Mouse (Mus musculus): ENCODE results near the gene Zfp950. TPM values are rescaled to one million over a fixed set of nuclear protein-coding genes. Genes with fewer than 3 reads are reported as not detected.

The Zfp950 gene
- polyA plus RNA-seq, 1 experiment from 2014 or later = 59.7 TPM

DNA sequence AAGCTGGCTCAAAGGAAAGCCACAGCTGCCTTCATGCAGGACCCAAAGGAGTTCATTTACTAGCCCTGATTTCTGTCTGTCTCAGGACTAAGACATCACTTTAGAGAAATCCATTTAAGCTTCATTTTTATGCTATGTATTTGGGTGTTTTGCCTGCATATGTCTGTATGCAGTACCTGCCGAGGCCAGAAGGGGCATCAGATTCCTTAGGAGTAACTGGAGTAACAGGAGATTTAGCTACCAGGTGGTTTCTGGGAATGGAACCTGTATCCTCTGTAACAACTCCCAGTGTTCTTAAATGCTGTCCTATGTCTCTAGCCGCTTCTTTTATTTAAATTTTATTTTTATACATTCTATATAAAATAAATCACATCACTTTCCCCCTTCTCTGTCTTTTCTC is 30.5 kb downstream of the Zfp950 start:
- 50% methylated on average over 2 of the region's 2 CpGs for WGBS
- ATAC-seq (ENCODE audit: insufficient number of reproducible peaks, insufficient read depth, low FRiP score, low read depth) = no peak
- no peaks in the 10 kb centered on the region for H3K4me1 ChIP-seq (ENCODE audit: control insufficient read depth, insufficient read depth, low read length)
- H3K36me3 ChIP-seq (ENCODE audit: control insufficient read depth, insufficient read depth, low read length) = no peaks in the 10 kb centered on the region
- no peaks in the 10 kb centered on the region for H3K27me3 ChIP-seq (ENCODE audit: control insufficient read depth, insufficient read depth, low read length)
- peaks cover 9% of the 10 kb centered on the region; the same call in 1 of the 2 replicates for H3K9me3 ChIP-seq (ENCODE audit: control insufficient read depth, low read depth, low read length)
- no peak overlapping the region for H3K27ac ChIP-seq (ENCODE audit: low read length)
- no peak overlapping the region for H3K4me2 ChIP-seq (replicated peaks; ENCODE audit: low read depth, low read length)
- no peak overlapping the region for H3K4me3 ChIP-seq (ENCODE audit: low read depth, low read length)
- no peak overlapping the region for H3K9ac ChIP-seq (replicated peaks; ENCODE audit: low read depth, low read length)

DNA sequence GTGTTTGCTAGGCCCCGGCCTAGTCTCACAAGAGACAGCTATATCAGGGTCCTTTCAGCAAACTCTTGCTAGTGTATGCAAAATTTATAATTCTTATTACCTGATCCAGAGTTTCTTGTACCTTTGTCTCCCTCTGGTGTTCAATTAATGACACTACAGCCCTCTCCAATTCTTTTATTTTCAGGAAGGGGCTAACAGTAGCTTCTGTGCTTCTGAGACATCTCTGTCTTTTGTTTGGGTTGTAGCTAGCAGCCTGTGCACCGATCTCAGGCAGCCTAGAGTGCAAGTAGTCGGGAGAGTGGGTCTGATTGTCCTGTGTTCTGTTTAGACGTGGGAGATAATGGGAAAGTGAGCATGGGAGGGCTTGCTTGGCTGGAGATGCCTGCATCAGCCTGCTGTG is 42.9 kb downstream of the Zfp950 start:
- no peak overlapping the region for H3K4me2 ChIP-seq (replicated peaks; ENCODE audit: low read depth, low read length)
- WGBS = 21% methylated on average over 4 of the region's 4 CpGs
- H3K27ac ChIP-seq (ENCODE audit: low read length) = no peak overlapping the region
- no peak for ATAC-seq (ENCODE audit: insufficient number of reproducible peaks, insufficient read depth, low FRiP score, low read depth)
- no peaks in the 10 kb centered on the region for H3K9me3 ChIP-seq (ENCODE audit: control insufficient read depth, low read depth, low read length)
- no peak overlapping the region for H3K9ac ChIP-seq (replicated peaks; ENCODE audit: low read depth, low read length)
- H3K27me3 ChIP-seq (ENCODE audit: control insufficient read depth, insufficient read depth, low read length) = no peaks in the 10 kb centered on the region
- no peaks in the 10 kb centered on the region for H3K4me1 ChIP-seq (ENCODE audit: control insufficient read depth, insufficient read depth, low read length)
- H3K4me3 ChIP-seq (ENCODE audit: low read depth, low read length) = no peak overlapping the region
- peaks cover 4% of the 10 kb centered on the region; the same call in 1 of the 2 replicates for H3K36me3 ChIP-seq (ENCODE audit: control insufficient read depth, insufficient read depth, low read length)

DNA sequence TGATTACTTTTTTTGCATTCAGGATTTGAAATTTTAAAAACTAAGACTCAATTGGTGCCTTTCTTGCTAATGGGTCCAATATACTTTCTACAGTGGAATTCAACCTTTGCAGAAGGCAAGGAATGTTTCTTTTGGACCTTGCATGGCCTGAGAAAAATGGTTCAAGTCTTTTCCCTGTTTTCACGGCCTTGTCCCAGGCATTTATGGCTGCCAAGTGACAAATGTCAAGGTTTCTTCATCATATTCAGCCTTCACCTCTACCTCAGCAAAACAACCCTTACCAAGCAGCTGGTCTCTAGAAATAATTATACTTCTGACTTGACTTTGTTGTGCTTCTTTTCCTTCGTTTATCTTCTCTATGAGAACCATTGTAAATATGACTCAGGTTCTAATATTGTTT is 43.9 kb downstream of the Zfp950 start:
- 86% methylated on average over 2 of the region's 2 CpGs for WGBS
- Histone ChIP-seq H3K27ac (ENCODE audit: low read length) (no peak overlapping the region), H3K9me3 (ENCODE audit: control insufficient read depth, low read depth, low read length) (no peaks in the 10 kb centered on the region), H3K9ac (replicated peaks; ENCODE audit: low read depth, low read length) (no peak overlapping the region), H3K4me1 (ENCODE audit: control insufficient read depth, insufficient read depth, low read length) (no peaks in the 10 kb centered on the region), H3K36me3 (ENCODE audit: control insufficient read depth, insufficient read depth, low read length) (peaks cover 4% of the 10 kb centered on the region; the same call in 1 of the 2 replicates), H3K4me2 (replicated peaks; ENCODE audit: low read depth, low read length) (no peak overlapping the region), H3K27me3 (ENCODE audit: control insufficient read depth, insufficient read depth, low read length) (no peaks in the 10 kb centered on the region), H3K4me3 (ENCODE audit: low read depth, low read length) (no peak overlapping the region)
- ATAC-seq (ENCODE audit: insufficient number of reproducible peaks, insufficient read depth, low FRiP score, low read depth) = no peak

DNA sequence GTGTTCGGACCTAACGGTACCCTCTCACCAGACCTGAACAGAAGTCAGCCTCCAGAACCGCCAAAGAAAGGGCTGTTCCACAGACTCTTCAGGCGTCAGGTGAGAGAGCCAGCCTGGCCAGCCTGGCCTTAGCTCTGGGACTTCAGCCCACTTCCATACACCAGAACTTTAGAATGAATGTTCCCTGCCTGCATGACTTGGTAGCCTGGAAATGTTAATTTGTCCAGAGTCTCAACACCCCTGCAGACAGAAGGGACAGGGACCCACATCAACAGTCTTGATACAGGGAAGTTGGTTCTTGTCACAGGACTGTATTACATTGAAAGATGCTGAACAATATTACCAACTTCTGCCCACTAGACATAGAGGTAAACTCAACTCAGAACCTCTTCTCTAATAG is 50.1 kb downstream of the Zfp950 start:
- Histone ChIP-seq H3K9ac (replicated peaks; ENCODE audit: low read depth, low read length) (no peak overlapping the region), H3K27me3 (ENCODE audit: control insufficient read depth, insufficient read depth, low read length) (no peaks in the 10 kb centered on the region), H3K9me3 (ENCODE audit: control insufficient read depth, low read depth, low read length) (no peaks in the 10 kb centered on the region), H3K36me3 (ENCODE audit: control insufficient read depth, insufficient read depth, low read length) (peaks cover 15% of the 10 kb centered on the region), H3K4me1 (ENCODE audit: control insufficient read depth, insufficient read depth, low read length) (no peaks in the 10 kb centered on the region), H3K27ac (ENCODE audit: low read length) (no peak overlapping the region), H3K4me2 (replicated peaks; ENCODE audit: low read depth, low read length) (no peak overlapping the region), H3K4me3 (ENCODE audit: low read depth, low read length) (no peak overlapping the region)
- ATAC-seq (ENCODE audit: insufficient number of reproducible peaks, insufficient read depth, low FRiP score, low read depth) = no peak
- 93% methylated on average over 4 of the region's 4 CpGs for WGBS

DNA sequence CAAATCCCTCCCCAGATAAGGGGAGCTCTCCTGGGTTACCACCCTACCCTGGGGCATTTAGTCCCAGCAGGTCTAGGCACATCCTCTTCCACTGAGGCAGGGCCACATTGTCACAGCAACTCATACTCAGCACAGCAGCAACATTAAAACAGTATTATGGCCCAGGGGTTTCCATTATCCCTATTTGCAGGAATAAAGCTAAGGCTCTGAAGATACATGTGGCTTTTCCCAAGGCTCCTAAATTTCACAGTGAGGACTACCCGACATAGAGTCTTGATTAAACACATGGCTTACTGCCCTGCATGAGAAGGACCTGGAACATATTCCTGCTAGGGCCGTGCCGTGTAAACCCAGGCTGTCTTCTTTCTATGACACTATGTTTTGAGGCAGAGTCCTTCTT is 51.6 kb downstream of the Zfp950 start:
- 89% methylated on average over 3 of the region's 3 CpGs for WGBS
- no peak for ATAC-seq (ENCODE audit: insufficient number of reproducible peaks, insufficient read depth, low FRiP score, low read depth)
- no peak overlapping the region for H3K4me3 ChIP-seq (ENCODE audit: low read depth, low read length)

DNA sequence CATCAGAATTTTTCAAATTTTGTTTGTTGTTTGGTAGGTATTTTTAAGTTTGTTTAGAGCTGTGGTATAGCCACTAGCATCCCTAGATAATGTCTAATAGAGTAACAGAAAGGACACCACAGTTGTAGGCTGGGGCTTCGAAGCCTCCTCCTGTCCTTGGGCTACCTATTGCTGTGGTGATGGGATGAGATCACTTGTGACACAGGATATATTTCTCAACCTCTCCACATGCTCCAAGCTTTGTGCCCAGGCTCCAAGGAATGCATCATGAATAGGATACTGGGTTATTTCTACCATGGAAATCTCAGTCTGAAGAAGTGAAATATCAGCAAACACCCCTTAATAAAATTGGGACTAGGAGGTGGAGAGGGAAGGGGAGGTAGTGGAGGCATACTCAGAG is 52.9 kb downstream of the Zfp950 start:
- Histone ChIP-seq H3K9ac (replicated peaks; ENCODE audit: low read depth, low read length) (no peak overlapping the region), H3K4me1 (ENCODE audit: control insufficient read depth, insufficient read depth, low read length) (no peaks in the 10 kb centered on the region), H3K9me3 (ENCODE audit: control insufficient read depth, low read depth, low read length) (no peaks in the 10 kb centered on the region), H3K27me3 (ENCODE audit: control insufficient read depth, insufficient read depth, low read length) (no peaks in the 10 kb centered on the region), H3K4me2 (replicated peaks; ENCODE audit: low read depth, low read length) (no peak overlapping the region), H3K27ac (ENCODE audit: low read length) (no peak overlapping the region), H3K4me3 (ENCODE audit: low read depth, low read length) (no peak overlapping the region), H3K36me3 (ENCODE audit: control insufficient read depth, insufficient read depth, low read length) (peaks cover 11% of the 10 kb centered on the region)
- WGBS = 91% methylated on average over 1 of the region's 1 CpGs
- ATAC-seq (ENCODE audit: insufficient number of reproducible peaks, insufficient read depth, low FRiP score, low read depth) = no peak

More for the DNA sequence above, 51.6 kb downstream of the Zfp950 start:
- no peaks in the 10 kb centered on the region for H3K9me3 ChIP-seq (ENCODE audit: control insufficient read depth, low read depth, low read length)
- peaks cover 15% of the 10 kb centered on the region for H3K36me3 ChIP-seq (ENCODE audit: control insufficient read depth, insufficient read depth, low read length)
- H3K9ac ChIP-seq (replicated peaks; ENCODE audit: low read depth, low read length) = no peak overlapping the region
- no peaks in the 10 kb centered on the region for H3K4me1 ChIP-seq (ENCODE audit: control insufficient read depth, insufficient read depth, low read length)
- no peak overlapping the region for H3K4me2 ChIP-seq (replicated peaks; ENCODE audit: low read depth, low read length)
- no peak overlapping the region for H3K27ac ChIP-seq (ENCODE audit: low read length)
- H3K27me3 ChIP-seq (ENCODE audit: control insufficient read depth, insufficient read depth, low read length) = no peaks in the 10 kb centered on the region

DNA sequence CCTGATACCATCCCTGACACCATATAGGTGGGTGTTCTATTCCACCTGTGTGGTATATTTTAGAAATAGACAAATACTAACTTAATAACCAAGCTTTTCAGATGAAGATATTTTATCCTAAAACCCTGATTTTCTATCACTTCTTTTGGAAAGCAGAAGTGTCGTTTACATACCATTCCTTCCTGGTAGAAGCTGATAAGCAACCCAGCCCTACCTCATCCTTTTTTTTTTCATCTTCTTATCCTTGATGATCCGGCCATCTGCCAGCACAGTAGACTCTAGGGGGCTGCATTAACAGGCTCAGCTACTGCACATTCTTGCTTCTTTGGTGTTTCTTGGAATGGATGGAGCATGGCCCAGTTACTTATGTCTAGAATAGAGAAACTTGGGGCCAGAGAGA is 55.4 kb downstream of the Zfp950 start:
- Histone ChIP-seq H3K4me1 (ENCODE audit: control insufficient read depth, insufficient read depth, low read length) (no peaks in the 10 kb centered on the region), H3K4me2 (replicated peaks; ENCODE audit: low read depth, low read length) (no peak overlapping the region), H3K9ac (replicated peaks; ENCODE audit: low read depth, low read length) (no peak overlapping the region), H3K27ac (ENCODE audit: low read length) (no peak overlapping the region), H3K9me3 (ENCODE audit: control insufficient read depth, low read depth, low read length) (no peaks in the 10 kb centered on the region), H3K36me3 (ENCODE audit: control insufficient read depth, insufficient read depth, low read length) (peaks cover 11% of the 10 kb centered on the region), H3K27me3 (ENCODE audit: control insufficient read depth, insufficient read depth, low read length) (no peaks in the 10 kb centered on the region), H3K4me3 (ENCODE audit: low read depth, low read length) (no peak overlapping the region)
- 81% methylated on average over 2 of the region's 2 CpGs for WGBS
- ATAC-seq (ENCODE audit: insufficient number of reproducible peaks, insufficient read depth, low FRiP score, low read depth) = no peak

DNA sequence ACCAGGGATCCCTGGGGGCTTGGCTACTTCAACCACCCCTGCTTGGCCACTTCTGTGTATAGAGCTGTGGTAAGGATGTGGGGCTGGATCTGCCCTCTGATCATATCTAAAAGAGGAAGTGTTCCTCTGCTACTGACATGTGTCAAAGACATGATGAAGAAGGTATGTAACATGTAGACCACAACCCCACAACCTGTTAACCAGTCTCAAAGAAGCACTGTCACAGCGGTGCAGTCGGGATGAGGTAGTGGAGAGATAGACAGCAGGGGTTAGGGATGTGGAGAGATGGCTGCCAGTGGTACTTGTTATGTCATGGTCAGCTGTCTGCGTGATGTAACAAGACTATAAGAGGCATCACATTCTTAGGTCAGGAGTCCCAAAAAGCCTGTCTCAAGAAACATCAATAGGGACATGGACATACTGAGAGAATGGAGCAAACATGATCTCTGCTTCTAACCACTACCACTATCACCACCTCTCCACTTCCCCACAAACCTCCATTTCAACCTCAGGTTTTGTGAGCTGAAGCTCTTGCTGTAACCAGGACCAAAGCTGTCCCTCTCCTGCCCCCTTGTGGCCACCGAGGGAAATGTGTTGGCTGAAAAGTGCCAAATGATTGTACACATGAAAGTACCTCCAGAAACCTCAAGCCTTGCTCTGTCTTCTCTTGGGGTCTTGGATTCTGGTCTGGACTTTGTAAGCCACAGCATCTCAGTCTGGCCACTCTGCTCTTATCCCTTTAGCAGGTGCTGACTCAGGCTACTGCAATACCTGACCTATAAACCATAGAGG is 56.3 kb downstream of the Zfp950 start:
- no peaks in the 10 kb centered on the region for H3K27me3 ChIP-seq (ENCODE audit: control insufficient read depth, insufficient read depth, low read length)
- peaks cover 13% of the 10 kb centered on the region for H3K36me3 ChIP-seq (ENCODE audit: control insufficient read depth, insufficient read depth, low read length)
- no peak overlapping the region for H3K9ac ChIP-seq (replicated peaks; ENCODE audit: low read depth, low read length)
- 49% methylated on average over 4 of the region's 4 CpGs for WGBS
- H3K27ac ChIP-seq (ENCODE audit: low read length) = no peak overlapping the region
- no peaks in the 10 kb centered on the region for H3K9me3 ChIP-seq (ENCODE audit: control insufficient read depth, low read depth, low read length)
- ATAC-seq (ENCODE audit: insufficient number of reproducible peaks, insufficient read depth, low FRiP score, low read depth) = no peak
- no peak overlapping the region for H3K4me3 ChIP-seq (ENCODE audit: low read depth, low read length)
- H3K4me2 ChIP-seq (replicated peaks; ENCODE audit: low read depth, low read length) = no peak overlapping the region
- no peaks in the 10 kb centered on the region for H3K4me1 ChIP-seq (ENCODE audit: control insufficient read depth, insufficient read depth, low read length)

DNA sequence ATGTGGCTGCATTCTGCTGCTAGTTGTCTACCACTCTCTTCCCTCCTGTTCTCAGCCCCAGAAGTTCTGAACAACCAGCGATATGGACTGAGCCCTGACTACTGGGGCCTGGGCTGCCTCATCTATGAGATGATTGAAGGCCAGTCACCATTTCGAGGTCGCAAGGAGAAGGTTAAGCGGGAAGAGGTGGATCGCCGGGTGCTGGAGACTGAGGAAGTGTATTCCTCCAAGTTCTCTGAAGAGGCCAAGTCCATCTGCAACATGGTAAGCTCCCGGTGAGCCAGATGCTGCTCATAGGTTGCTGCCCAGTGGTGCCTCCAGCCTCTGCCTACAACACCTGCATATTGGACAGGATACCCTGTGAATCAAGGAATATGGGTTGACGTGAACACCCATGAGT is 57.6 kb downstream of the Zfp950 start:
- no peaks in the 10 kb centered on the region for H3K27me3 ChIP-seq (ENCODE audit: control insufficient read depth, insufficient read depth, low read length)
- H3K4me3 ChIP-seq (ENCODE audit: low read depth, low read length) = no peak overlapping the region
- H3K36me3 ChIP-seq (ENCODE audit: control insufficient read depth, insufficient read depth, low read length) = peaks cover 14% of the 10 kb centered on the region
- no peaks in the 10 kb centered on the region for H3K9me3 ChIP-seq (ENCODE audit: control insufficient read depth, low read depth, low read length)
- ATAC-seq (ENCODE audit: insufficient number of reproducible peaks, insufficient read depth, low FRiP score, low read depth) = no peak
- H3K27ac ChIP-seq (ENCODE audit: low read length) = no peak overlapping the region
- H3K9ac ChIP-seq (replicated peaks; ENCODE audit: low read depth, low read length) = no peak overlapping the region
- H3K4me1 ChIP-seq (ENCODE audit: control insufficient read depth, insufficient read depth, low read length) = no peaks in the 10 kb centered on the region
- 88% methylated on average over 8 of the region's 8 CpGs for WGBS
- H3K4me2 ChIP-seq (replicated peaks; ENCODE audit: low read depth, low read length) = no peak overlapping the region
